Mouse (Mus musculus) spleen, postnatal 14 days (tissue): Measurements from ENCODE around the gene BC049730.

Experiments
- DNase-seq, 2 experiments: peaks; one replicate each; pipeline ENCODE4 v3.0.0; 2021 to 2022; ENCODE audit warnings: low spot score in 2 of 2

BC049730 gene

DNA sequence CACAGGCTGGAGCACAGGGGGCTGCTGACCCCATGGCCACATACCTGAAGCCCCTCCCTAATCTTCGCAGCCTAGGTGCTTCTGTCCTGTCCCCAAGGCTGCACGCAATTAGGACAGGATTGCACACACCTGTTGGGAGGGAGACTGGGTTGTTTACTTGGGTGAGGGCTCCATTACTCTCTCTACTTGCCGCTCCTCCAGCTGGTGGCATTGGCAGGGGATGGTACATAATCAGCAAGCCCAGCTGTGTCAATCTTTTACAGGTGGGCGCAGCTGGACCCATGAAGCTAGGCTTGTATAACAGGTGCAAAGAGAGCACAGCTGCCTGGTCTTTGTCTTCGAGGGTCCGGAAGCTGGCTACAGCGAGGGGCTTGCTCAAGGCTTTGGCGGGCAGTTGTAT lies 53.5 kb downstream of the BC049730 start:
- no peak for DNase-seq
